Mouse (Mus musculus) CH12.LX (cell line): ENCODE results near the gene Rprd1b. TPM values are rescaled to one million over a fixed set of nuclear protein-coding genes. Genes with fewer than 3 reads are reported as not detected.

Experiments used
- DNase-seq: peaks from one replicate; pipeline ENCODE4 v3.0.0-alpha.2; 2013; ENCODE audit errors: extremely low read depth
- H3K27ac ChIP-seq: 2 replicates; pipeline ENCODE4 v1.5.1; 2012; ENCODE audit warnings: low read depth, mild to moderate bottlenecking, control low read depth, moderate library complexity; ENCODE audit not compliant: insufficient read depth
- H3K27me3 ChIP-seq: replicated peaks from 2 replicates; pipeline ENCODE3; 2012; ENCODE audit warnings: inconsistent platforms
- H3K36me3 ChIP-seq, 2 experiments: replicated peaks in 1 of 2; 2 replicates each; pipeline versions ENCODE3 to v1.6.1; 2012; ENCODE audit warnings: inconsistent platforms in 1 of 2, low read length in 1 of 2, mild to moderate bottlenecking in 1 of 2, mixed read lengths in 1 of 2, moderate library complexity in 1 of 2; ENCODE audit not compliant: control insufficient read depth in 1 of 2, insufficient read depth in 1 of 2
- H3K4me1 ChIP-seq, 2 experiments: 2 replicates each; pipeline ENCODE4 v1.6.1; 2012; ENCODE audit warnings: inconsistent platforms in 1 of 2, moderate library complexity in 1 of 2; ENCODE audit not compliant: insufficient read depth in 2 of 2, control insufficient read depth in 1 of 2
- H3K4me2 ChIP-seq: 2 replicates; pipeline ENCODE4 v1.6.1; 2012; ENCODE audit warnings: low read depth, mild to moderate bottlenecking, control low read depth; ENCODE audit not compliant: poor library complexity, insufficient read depth, severe bottlenecking
- H3K4me3 ChIP-seq, 3 experiments: fragments of 150-350 bp in 1 of 3; sonication (generic) in 1 of 3; replicated peaks in 1 of 3; 2 replicates each; pipeline versions ENCODE3 to v1.5.1; 2011 to 2012; ENCODE audit warnings: low read depth in 2 of 3, low read length in 2 of 3, mild to moderate bottlenecking in 2 of 3, moderate library complexity in 2 of 3, control low read depth in 1 of 3, improper control_type of control experiment in 1 of 3, inconsistent platforms in 1 of 3, mixed read lengths in 1 of 3; ENCODE audit not compliant: poor library complexity in 1 of 3
- H3K79me2 ChIP-seq: replicated peaks from 2 replicates; pipeline ENCODE4 v1.6.1; 2012; ENCODE audit warnings: mild to moderate bottlenecking, moderate library complexity; ENCODE audit not compliant: control insufficient read depth, poor library complexity, insufficient read depth, severe bottlenecking; ENCODE audit errors: extremely low read depth
- H3K9ac ChIP-seq: 2 replicates; pipeline ENCODE4 v1.6.1; 2012; ENCODE audit warnings: low read depth, mild to moderate bottlenecking, control low read depth, moderate library complexity; ENCODE audit not compliant: insufficient read depth
- H3K9me3 ChIP-seq: replicated peaks from 2 replicates; pipeline ENCODE3; 2012; ENCODE audit warnings: low read length, inconsistent platforms, mixed read lengths
- CHD1 ChIP-seq: IDR thresholded peaks from 2 replicates; pipeline ENCODE4 v1.6.1; 2012; ENCODE audit warnings: low read depth, low read length, improper control_type of control experiment, inconsistent platforms
- CHD2 ChIP-seq: IDR thresholded peaks from 2 replicates; pipeline ENCODE4 v1.6.1; 2011; ENCODE audit warnings: low read length, improper control_type of control experiment
- E2F4 ChIP-seq: IDR thresholded peaks from 2 replicates; pipeline ENCODE4 v1.6.1; 2011; ENCODE audit warnings: low read depth, low read length, improper control_type of control experiment; ENCODE audit not compliant: insufficient replicate concordance
- EP300 ChIP-seq: IDR thresholded peaks from 2 replicates; pipeline ENCODE4 v1.6.1; 2011; ENCODE audit warnings: low read length, improper control_type of control experiment
- GABPA ChIP-seq: IDR thresholded peaks from 2 replicates; pipeline ENCODE4 v1.6.1; 2012; ENCODE audit warnings: low read depth, low read length, improper control_type of control experiment, inconsistent platforms; ENCODE audit not compliant: insufficient replicate concordance
- HCFC1 ChIP-seq: IDR thresholded peaks from 2 replicates; pipeline ENCODE4 v1.6.1; 2012; ENCODE audit warnings: low read depth, mild to moderate bottlenecking, inconsistent platforms, low read length, improper control_type of control experiment
- JUND ChIP-seq: conservative IDR thresholded peaks from 2 replicates; pipeline ENCODE4 v1.6.1; 2011; ENCODE audit warnings: low read depth, low read length, improper control_type of control experiment
- KAT2A ChIP-seq: IDR thresholded peaks from 2 replicates; pipeline ENCODE4 v1.6.1; 2012; ENCODE audit warnings: low read length, improper control_type of control experiment, inconsistent platforms; ENCODE audit not compliant: insufficient replicate concordance
- MAFK ChIP-seq: IDR thresholded peaks from 2 replicates; pipeline ENCODE4 v1.6.1; 2011; ENCODE audit warnings: low read length, improper control_type of control experiment; ENCODE audit not compliant: insufficient replicate concordance
- MAZ ChIP-seq: IDR thresholded peaks from 2 replicates; pipeline ENCODE4 v1.6.1; 2012; ENCODE audit warnings: low read depth, mild to moderate bottlenecking, inconsistent platforms, low read length, improper control_type of control experiment, moderate library complexity
- MYC ChIP-seq: IDR thresholded peaks from 2 replicates; pipeline ENCODE4 v1.6.1; 2011; ENCODE audit warnings: low read depth, mild to moderate bottlenecking, improper control_type of control experiment, low read length
- NELFE ChIP-seq: IDR thresholded peaks from 2 replicates; pipeline ENCODE4 v1.6.1; 2011; ENCODE audit warnings: low read depth, low read length, improper control_type of control experiment
- PAX5 ChIP-seq: IDR thresholded peaks from 2 replicates; pipeline ENCODE4 v1.6.1; 2012; ENCODE audit warnings: low read length, inconsistent platforms, mixed read lengths
- RCOR1 ChIP-seq: conservative IDR thresholded peaks from 2 replicates; pipeline ENCODE4 v1.6.1; 2012; ENCODE audit warnings: low read depth, mild to moderate bottlenecking, inconsistent platforms, low read length, improper control_type of control experiment
- SIN3A ChIP-seq: IDR thresholded peaks from 2 replicates; pipeline ENCODE4 v1.6.1; 2012; ENCODE audit warnings: low read length, improper control_type of control experiment, inconsistent platforms
- TBP ChIP-seq: conservative IDR thresholded peaks from 2 replicates; pipeline ENCODE4 v1.6.1; 2011; ENCODE audit warnings: low read depth, low read length, improper control_type of control experiment
- TCF12 ChIP-seq: IDR thresholded peaks from 2 replicates; pipeline ENCODE4 v1.6.1; 2014; ENCODE audit warnings: low read depth, mild to moderate bottlenecking, inconsistent platforms, low read length, improper control_type of control experiment
- UBTF ChIP-seq: IDR thresholded peaks from 2 replicates; pipeline ENCODE4 v1.6.1; 2012; ENCODE audit warnings: low read depth, mild to moderate bottlenecking, inconsistent platforms, low read length, improper control_type of control experiment, moderate library complexity
- USF2 ChIP-seq: conservative IDR thresholded peaks from 2 replicates; pipeline ENCODE4 v1.6.1; 2011; ENCODE audit warnings: low read depth, low read length, improper control_type of control experiment
- ZC3H11A ChIP-seq: IDR thresholded peaks from 2 replicates; pipeline ENCODE4 v1.6.1; 2012; ENCODE audit warnings: low read depth, mild to moderate bottlenecking, inconsistent platforms, low read length, improper control_type of control experiment
- ZMIZ1 ChIP-seq: IDR thresholded peaks from 2 replicates; pipeline ENCODE4 v1.6.1; 2012; ENCODE audit warnings: low read depth, mild to moderate bottlenecking, inconsistent platforms, low read length, improper control_type of control experiment
- dilution Hi-C: fragments of 300-500 bp; cut with MboI; formaldehyde crosslinking; loops from 2 replicates; pipeline ENCODE4 v1.14.3; 2020; ENCODE audit warnings: low sequenced_read_pairs; ENCODE audit not compliant: extremely low pct_unique_long_range_greater_than_20kb, extremely low pct_ligation_motif_present
- in situ Hi-C: fragments of 300-500 bp; cut with MboI; formaldehyde crosslinking; loops from 3 replicates; pipeline ENCODE4 v1.14.3; 2019; ENCODE audit warnings: low sequenced_read_pairs, low pct_ligation_motif_present, low pct_unique_long_range_greater_than_20kb, mixed read lengths
- polyA plus RNA-seq: library from polyadenylated mRNA; unstranded; fragments of >175 nt; gene quantifications from 2 replicates; pipeline ENCODE4 v1.2.1, GENCODE M21; 2012; ENCODE audit warnings: low read depth; ENCODE audit not compliant: insufficient read length
- total RNA-seq, 2 experiments: library from RNA; depleted of rRNA; stranded (reverse); fragments of 300-350 nt in 1 of 2; fragments of >200 nt in 1 of 2; gene quantifications; 2 replicates each; pipeline ENCODE4 v1.2.3; 2012 to 2014

Rprd1b gene
- total and polyA plus RNA-seq, 3 experiments = 11.8 to 33.1 (median 16.4) TPM

DNA sequence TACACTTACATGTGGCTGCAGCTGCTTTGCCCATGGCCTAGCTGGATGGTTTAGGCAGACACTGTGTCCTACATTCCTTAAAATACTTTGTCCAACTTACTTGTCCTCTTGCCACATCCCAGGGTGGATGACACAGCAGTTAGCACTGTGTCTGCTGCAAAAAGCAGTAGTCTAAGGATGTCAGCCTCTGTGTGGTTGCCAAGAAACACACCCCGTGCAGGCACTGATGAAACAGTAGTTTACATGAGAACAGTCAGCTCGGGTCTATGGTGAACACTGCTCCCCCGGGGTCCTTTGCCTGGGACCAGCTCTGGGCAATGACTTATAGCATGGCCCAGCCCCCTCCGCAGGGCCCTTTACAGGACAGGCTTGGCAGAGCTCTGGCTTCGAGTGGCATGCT is 65.0 kb downstream of the Rprd1b start:
- no peak overlapping the region for H3K9ac ChIP-seq
- peaks cover 0 to 2% of the 10 kb centered on the region in 2 experiments; a peak in 2 of 4 replicates for H3K4me1 ChIP-seq
- TF ChIP-seq RCOR1 = no peak
- no peak for TF ChIP-seq TCF12
- TF ChIP-seq PAX5 = no peak
- no peak for TF ChIP-seq CHD1
- no peak for TF ChIP-seq HCFC1
- no peak for TF ChIP-seq MYC
- no peak for TF ChIP-seq EP300
- no peak for TF ChIP-seq UBTF
- no peak for TF ChIP-seq GABPA
- no peak for TF ChIP-seq E2F4
- no peak for TF ChIP-seq CHD2
- peaks cover 1% of the 10 kb centered on the region for H3K27me3 ChIP-seq
- dilution Hi-C loops (no loop called here), in situ Hi-C loops (no loop called here)
- DNase-seq = no peak
- no peaks in the 10 kb centered on the region for H3K79me2 ChIP-seq
- no peaks in the 10 kb centered on the region for H3K36me3 ChIP-seq
- no peak overlapping the region for H3K27ac ChIP-seq
- H3K4me2 ChIP-seq = no peak overlapping the region
- no peaks in the 10 kb centered on the region for H3K9me3 ChIP-seq
- no peak overlapping the region for H3K4me3 ChIP-seq

DNA sequence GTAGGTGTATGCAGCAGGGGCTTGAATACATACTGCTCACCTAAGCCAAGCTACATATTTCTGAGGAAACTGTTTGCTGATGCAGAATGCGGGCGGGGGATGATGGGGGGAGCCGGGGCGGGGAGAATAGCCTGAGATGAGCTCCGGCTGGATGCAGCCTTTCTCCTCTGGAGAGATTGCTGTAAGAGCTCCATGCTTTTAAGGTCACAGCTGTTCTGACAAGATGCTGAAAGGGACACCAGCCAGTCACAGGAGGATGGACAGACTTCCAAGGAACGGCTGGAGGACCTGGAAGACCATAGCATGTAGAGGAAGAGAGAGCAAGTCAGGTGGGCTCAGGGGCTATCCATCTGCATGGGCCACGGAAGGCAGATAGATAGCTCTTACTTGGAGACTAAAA is 66.0 kb downstream of the Rprd1b start:
- Histone ChIP-seq H3K79me2 (no peaks in the 10 kb centered on the region), H3K4me3 (no peak overlapping the region), H3K27ac (no peak overlapping the region), H3K4me2 (no peak overlapping the region), H3K9me3 (no peaks in the 10 kb centered on the region), H3K9ac (no peak overlapping the region)
- DNase-seq = no peak
- in situ Hi-C loops (no loop called here), dilution Hi-C loops (no loop called here)
- no peak for TF ChIP-seq JUND
- TF ChIP-seq, all 38 proteins: peak for 0
- Histone ChIP-seq H3K36me3 (no peaks in the 10 kb centered on the region), H3K4me1 (peaks cover 0 to 2% of the 10 kb centered on the region in 2 experiments; a peak in 2 of 4 replicates), H3K27me3 (peaks cover 3% of the 10 kb centered on the region)

- Histone ChIP-seq H3K27ac (no peak overlapping the region), H3K9me3 (no peaks in the 10 kb centered on the region), H3K36me3 (no peaks in the 10 kb centered on the region), H3K9ac (no peak overlapping the region), H3K27me3 (peaks cover 3% of the 10 kb centered on the region), H3K4me1 (peaks cover 0 to 2% of the 10 kb centered on the region in 2 experiments; a peak in 2 of 4 replicates), H3K4me3 (no peak overlapping the region), H3K4me2 (no peak overlapping the region), H3K79me2 (no peaks in the 10 kb centered on the region)
- DNase-seq = no peak
- dilution Hi-C loops (no loop called here), in situ Hi-C loops (no loop called here)
- no peak for TF ChIP-seq PAX5
- no peak for TF ChIP-seq JUND
- TF ChIP-seq NELFE = no peak
- TF ChIP-seq MAZ = no peak
- no peak for TF ChIP-seq E2F4
- no peak for TF ChIP-seq UBTF
- TF ChIP-seq USF2 = no peak
- no peak for TF ChIP-seq TBP
- TF ChIP-seq MAFK = no peak
- no peak for TF ChIP-seq CHD2
- TF ChIP-seq ZMIZ1 = no peak
- no peak for TF ChIP-seq SIN3A
- no peak for TF ChIP-seq ZC3H11A
- TF ChIP-seq MYC = no peak
- no peak for TF ChIP-seq KAT2A
Measured at GRCm38 (mm10) chr2:158094846-158095245, 66.5 kb downstream of the Rprd1b start.
